In the genomic region with DNA sequence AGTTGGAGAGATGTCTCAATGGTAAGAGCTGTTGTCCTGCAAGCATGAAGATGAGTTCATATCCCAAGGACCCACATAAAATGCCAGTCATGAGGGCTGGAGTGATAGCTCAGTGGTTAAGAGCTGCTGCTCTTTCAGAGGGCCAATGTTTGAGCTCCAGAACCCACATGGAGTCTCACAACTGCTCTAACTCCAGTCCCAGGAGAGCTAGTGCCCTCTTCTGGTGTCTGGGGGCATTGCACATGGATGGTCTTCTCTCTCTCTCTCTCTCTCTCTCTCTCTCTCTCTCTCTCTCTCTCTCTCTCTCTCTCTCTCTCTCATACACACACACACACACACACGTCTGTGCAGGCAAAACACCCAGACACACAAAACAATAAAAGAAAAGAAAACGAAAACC, we compare ENCODE assay signal across 8 mouse cellular contexts. TPM values are rescaled to one million over a fixed set of nuclear protein-coding genes. Genes with fewer than 3 reads are reported as not detected.
DNase-seq lines count a peak whose midpoint lies in the region; ATAC-seq lines count a peak whose summit lies in the region.

No protein-coding gene starts in this region.

- DNase-seq in heart, postnatal 14 days, result peak; percentile 55 to 71
- peak; percentile 38 for DNase-seq in urinary bladder, postnatal 25 days (ENCODE audit: low spot score)
- DNase-seq in urinary bladder, adult 2 months (ENCODE audit: low spot score), result no peak
- DNase-seq in kidney, postnatal 36 days, result peak; percentile 69 to 82
- DNase-seq in splenic B cell, adult 2 months (ENCODE audit: low read depth, low spot score), result peak; percentile 78

- H3K27me3 ChIP-seq in heart, embryonic 11.5 days (ENCODE audit: control insufficient read depth, insufficient read depth, low read length), result no peaks in the 10 kb centered on the region; the same call in 1 of the 2 replicates
- H3K27me3 ChIP-seq in splenic B cell, adult 2 months (ENCODE audit: control insufficient read depth, insufficient read depth, low read length, poor library complexity, severe bottlenecking), result no peaks in the 10 kb centered on the region

- H3K27ac ChIP-seq in heart, embryonic 11.5 days (ENCODE audit: low read depth, low read length), result no peak overlapping the region
- peak overlapping the region; percentile 58; the same call in 1 of the 2 replicates for H3K27ac ChIP-seq in brown adipose tissue, adult 24 weeks (replicated peaks; ENCODE audit: low read depth, low read length)

- ATAC-seq in heart, embryonic 11.5 days (replicated peaks; ENCODE audit: insufficient number of reproducible peaks, low FRiP score, low TSS enrichment), result no peak
- ATAC-seq in erythroid progenitor cell, adult 5-6 weeks (replicated peaks; ENCODE audit: low FRiP score, poor library complexity, severe bottlenecking), result no peak

- 25% methylated on average over 2 of the region's 2 CpGs for WGBS in heart, embryonic 11.5 days (ENCODE audit: insufficient replicate concordance)

- H3K4me3 ChIP-seq in heart, embryonic 11.5 days (ENCODE audit: low read depth, low read length), result no peak overlapping the region
- H3K4me3 ChIP-seq in brown adipose tissue, adult 24 weeks (ENCODE audit: insufficient read depth, low read depth, low read length), result no peak overlapping the region

- no peaks in the 10 kb centered on the region for H3K9me3 ChIP-seq in heart, embryonic 11.5 days (replicated peaks; ENCODE audit: control insufficient read depth, low read length)

- H3K4me1 ChIP-seq in heart, embryonic 11.5 days (ENCODE audit: control insufficient read depth, insufficient read depth, low read length), result peaks cover 3% of the 10 kb centered on the region; the same call in 1 of the 2 replicates
- peaks cover 45% of the 10 kb centered on the region for H3K4me1 ChIP-seq in brown adipose tissue, adult 24 weeks (ENCODE audit: control insufficient read depth, insufficient read depth, insufficient read length, low read length)

- H3K36me3 ChIP-seq in heart, embryonic 11.5 days (ENCODE audit: control insufficient read depth, insufficient read depth, low read length), result no peaks in the 10 kb centered on the region
- no peaks in the 10 kb centered on the region for H3K36me3 ChIP-seq in splenic B cell, adult 2 months (ENCODE audit: control insufficient read depth, insufficient read depth, low read length, poor library complexity, severe bottlenecking)

- H3K9ac ChIP-seq in heart, embryonic 11.5 days (ENCODE audit: low read depth, low read length), result no peak overlapping the region

- intact Hi-C loops in heart, postnatal 14 days (cut with DNase I), result loop anchor here (5.0 kb wide), 1 partner anchor 268 kb away; no protein-coding TSS in a partner anchor

- H3K4me2 ChIP-seq in heart, embryonic 11.5 days, result no peak overlapping the region

RNA-seq across cellular contexts. Expression of a gene that starts 4.4 kb away (rescaled TPM):
- total RNA-seq in heart, postnatal 14 days (2021), result 1 to 10 TPM; 5.9 to 7.0 TPM
- polyA plus RNA-seq in heart, embryonic 11.5 days (2014; fragmentation: Nextera tagmentation; extraction: Ambion mirVana), result 0.83 and 1.1 TPM in 2 replicates
- 21.1 and 28.2 TPM in 2 replicates for polyA plus RNA-seq in urinary bladder, adult 2 months (2012; rRNA removed)
- polyA plus RNA-seq in brown adipose tissue, adult 24 weeks (2012; ENCODE audit: insufficient read depth, insufficient read length, missing spikeins), result 0.71 and 3.0 TPM in 2 replicates
- total RNA-seq in erythroid progenitor cell, adult 5-6 weeks (2015; ENCODE audit: low replicate concordance), result not detected in 2 replicates
- total RNA-seq in erythroid progenitor cell, adult 5-6 weeks (2017; ENCODE audit: low replicate concordance), result not detected in 2 replicates

RNA-seq across cellular contexts. Expression of a gene that starts 12.0 kb away (rescaled TPM):
- 10 to 100 TPM; 54.3 to 59.2 TPM for total RNA-seq in heart, postnatal 14 days (2021)
- polyA plus RNA-seq in heart, embryonic 11.5 days (2014; fragmentation: Nextera tagmentation; extraction: Ambion mirVana), result 5.1 and 6.2 TPM in 2 replicates
- polyA plus RNA-seq in urinary bladder, adult 2 months (2012; rRNA removed), result 5.7 and 10.5 TPM in 2 replicates
- polyA plus RNA-seq in brown adipose tissue, adult 24 weeks (2012; ENCODE audit: insufficient read depth, insufficient read length, missing spikeins), result 10.3 and 11.0 TPM in 2 replicates
- total RNA-seq in erythroid progenitor cell, adult 5-6 weeks (2015; ENCODE audit: low replicate concordance), result 2.1 and 5.8 TPM in 2 replicates
- 2.1 and 7.3 TPM in 2 replicates for total RNA-seq in erythroid progenitor cell, adult 5-6 weeks (2017; ENCODE audit: low replicate concordance)

RNA-seq across cellular contexts. Expression of a gene that starts 27.3 kb away (rescaled TPM):
- total RNA-seq in heart, postnatal 14 days (2021), result 10 to 100 TPM in 1 of 2 experiments, 1 to 10 TPM in 1; 8.9 to 10.2 TPM
- polyA plus RNA-seq in heart, embryonic 11.5 days (2014; fragmentation: Nextera tagmentation; extraction: Ambion mirVana), result 0.83 and 1.5 TPM in 2 replicates
- 0.09 and 0.17 TPM in 2 replicates for polyA plus RNA-seq in urinary bladder, adult 2 months (2012; rRNA removed)
- not detected in 2 replicates for polyA plus RNA-seq in brown adipose tissue, adult 24 weeks (2012; ENCODE audit: insufficient read depth, insufficient read length, missing spikeins)
- not detected in 2 replicates for total RNA-seq in erythroid progenitor cell, adult 5-6 weeks (2015; ENCODE audit: low replicate concordance)
- not detected in 2 replicates for total RNA-seq in erythroid progenitor cell, adult 5-6 weeks (2017; ENCODE audit: low replicate concordance)
